Mouse (Mus musculus) heart, embryonic 15.5 days (tissue): ENCODE data around the gene Adarb1. TPM values are rescaled to one million over a fixed set of nuclear protein-coding genes. Genes with fewer than 3 reads are reported as not detected.

Source experiments
- ATAC-seq: fragments of 200-750 bp; cut with Nextera tagmentation; replicated peaks from 2 replicates; pipeline ENCODE4 v1.8.0; 2017; ENCODE audit warnings: low read depth, moderate TSS enrichment; ENCODE audit not compliant: insufficient number of reproducible peaks, insufficient read depth, low FRiP score
- H3K27ac ChIP-seq: fragments of 300-500 bp; sonication (generic); 2 replicates; pipeline ENCODE4 v1.5.1; 2015; ENCODE audit warnings: mild to moderate bottlenecking, inconsistent platforms
- H3K27me3 ChIP-seq: fragments of 300-500 bp; sonication (generic); 2 replicates; pipeline ENCODE4 v1.6.1; 2015; ENCODE audit warnings: inconsistent platforms
- H3K36me3 ChIP-seq: fragments of 300-500 bp; sonication (generic); 2 replicates; pipeline ENCODE4 v1.6.1; 2015; ENCODE audit warnings: mild to moderate bottlenecking, inconsistent platforms
- H3K4me1 ChIP-seq: fragments of 300-500 bp; sonication (generic); replicated peaks from 2 replicates; pipeline ENCODE4 v1.6.1; 2015; ENCODE audit warnings: inconsistent platforms
- H3K4me2 ChIP-seq: fragments of 300-500 bp; sonication (generic); 2 replicates; pipeline ENCODE4 v1.6.1; 2015; ENCODE audit warnings: inconsistent platforms, mild to moderate bottlenecking, moderate library complexity
- H3K4me3 ChIP-seq: fragments of 300-500 bp; sonication (generic); 2 replicates; pipeline ENCODE4 v1.5.1; 2015; ENCODE audit warnings: mild to moderate bottlenecking, inconsistent platforms
- H3K9ac ChIP-seq: fragments of 300-500 bp; sonication (generic); 2 replicates; pipeline ENCODE4 v1.6.1; 2015; ENCODE audit warnings: mild to moderate bottlenecking, inconsistent platforms
- H3K9me3 ChIP-seq: fragments of 300-500 bp; sonication (generic); replicated peaks from 2 replicates; pipeline ENCODE4 v1.6.1; 2016; ENCODE audit warnings: inconsistent platforms
- WGBS: fragments of 180-500 bp; shearing (Covaris S2); methylation state at CpG from one replicate; pipeline ENCODE4 v1.1.7; 2015; ENCODE audit warnings: mixed read lengths; 5-methylcytosine and 5-hydroxymethylcytosine counted together
- polyA plus RNA-seq: library from polyadenylated mRNA; unstranded; fragments of >200 nt; fragmentation: Nextera tagmentation; extraction: Ambion mirVana; gene quantifications from 2 replicates; pipeline ENCODE4 v1.2.1, GENCODE M21; 2015

Adarb1 gene
- polyA plus RNA-seq, 1 experiment from 2014 or later, result 14.0 TPM

DNA sequence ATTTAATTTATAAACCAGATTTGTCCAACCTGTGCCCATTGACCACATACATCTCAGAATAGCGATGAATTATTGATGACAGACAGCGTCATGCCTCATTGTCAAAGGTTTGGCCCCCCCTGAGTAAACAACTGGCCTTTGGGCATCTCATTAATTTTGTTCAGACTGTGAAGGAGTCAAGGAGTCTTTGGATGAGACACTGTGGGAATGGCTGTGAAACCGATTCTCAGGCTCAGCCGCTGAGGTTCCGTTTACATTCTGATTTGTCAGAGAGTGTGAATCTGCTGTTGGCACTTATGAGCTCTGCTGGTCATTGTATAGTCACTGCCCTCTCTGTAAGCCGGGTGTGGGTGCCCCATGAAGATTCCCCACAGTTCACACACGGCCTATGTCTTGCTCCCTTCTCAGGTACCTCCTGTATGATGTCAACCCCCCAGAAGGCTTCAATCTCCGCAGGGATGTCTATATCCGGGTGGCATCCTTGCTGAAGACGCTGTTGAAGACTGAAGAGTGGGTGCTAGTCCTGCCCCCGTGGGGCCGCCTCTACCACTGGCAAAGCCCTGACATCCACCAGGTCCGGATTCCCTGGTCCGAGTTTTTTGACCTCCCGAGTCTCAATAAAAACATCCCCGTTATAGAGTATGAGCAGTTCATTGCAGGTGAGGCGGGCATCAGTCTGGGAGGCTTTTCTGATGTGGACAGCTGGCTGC lies 157.7 kb downstream of the Adarb1 start:
- no peak for ATAC-seq
- H3K9me3 ChIP-seq, result no peaks in the 10 kb centered on the region
- no peaks in the 10 kb centered on the region for H3K27me3 ChIP-seq
- peak overlapping the region; percentile 1; the same call in 1 of the 2 replicates for H3K9ac ChIP-seq
- peak overlapping the region; percentile 69 for H3K4me3 ChIP-seq
- H3K27ac ChIP-seq, result no peak overlapping the region
- H3K4me2 ChIP-seq, result peak overlapping the region; percentile 73
- H3K36me3 ChIP-seq, result peaks cover 40% of the 10 kb centered on the region
- 82% methylated on average over 17 of the region's 17 CpGs for WGBS
- H3K4me1 ChIP-seq, result peaks cover 12% of the 10 kb centered on the region

DNA sequence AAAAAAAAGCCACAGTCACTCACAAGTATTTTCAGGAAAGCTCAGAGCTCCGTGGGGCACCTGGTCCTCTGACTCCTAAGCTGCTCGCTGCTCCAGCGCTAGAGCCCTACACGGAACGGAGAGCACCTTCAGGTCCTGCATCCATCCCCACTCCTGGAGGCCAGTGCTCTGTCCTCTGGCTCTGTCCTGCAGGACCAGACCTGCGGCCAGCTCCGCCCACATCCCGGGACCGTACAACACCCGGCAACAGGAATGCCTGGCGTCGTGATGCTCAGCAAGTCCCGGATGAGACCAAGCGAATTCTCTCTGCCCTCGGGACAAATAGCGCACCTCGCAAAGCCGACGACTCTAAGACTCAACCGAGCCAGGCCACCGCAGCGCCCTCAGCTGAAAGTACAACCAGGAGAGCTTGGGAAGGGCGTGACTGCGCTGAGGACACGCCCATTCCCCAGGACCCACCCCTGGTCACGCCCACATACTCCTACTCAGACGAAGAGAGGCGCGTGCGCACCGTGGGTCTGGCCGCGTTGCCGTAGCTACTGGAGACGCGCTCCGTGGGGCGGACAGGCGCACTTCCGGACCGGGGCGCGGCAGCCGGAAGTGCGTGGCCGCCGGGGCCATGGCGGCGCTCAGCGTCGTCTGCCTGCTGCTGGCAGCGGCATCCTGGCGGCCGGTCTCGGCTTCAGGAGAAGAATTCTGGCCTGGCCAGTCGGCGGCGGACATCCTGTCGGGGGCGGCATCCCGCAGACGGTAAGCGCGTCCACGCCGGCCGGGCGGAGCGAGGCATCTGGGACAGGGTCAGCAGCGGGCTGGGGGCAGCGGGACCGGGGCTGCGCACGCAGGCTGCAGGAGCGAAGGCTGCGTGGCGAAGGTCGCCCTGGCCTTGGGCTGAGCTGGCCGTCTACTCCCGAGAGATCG lies 159.1 kb downstream of the Adarb1 start, which contains the start of gene Pofut2:
Gene Pofut2 (plus strand): TSS at position 515 of the 918 bp plus-strand sequence.
- Histone ChIP-seq H3K9ac (peak within 1 kb of the TSS; percentile 81), H3K4me1 (peaks cover 12% of the 10 kb centered on the region), H3K27me3 (no peaks in the 10 kb centered on the region), H3K4me2 (peak within 1 kb of the TSS; percentile 73), H3K4me3 (peak within 1 kb of the TSS; percentile 69), H3K27ac (peak within 1 kb of the TSS; percentile 90), H3K36me3 (peaks cover 27% of the 10 kb centered on the region; the same call in 1 of the 2 replicates), H3K9me3 (no peaks in the 10 kb centered on the region)
- under 1% methylated on average over 81 of the region's 81 CpGs for WGBS
- peak; percentile 97 for ATAC-seq

DNA sequence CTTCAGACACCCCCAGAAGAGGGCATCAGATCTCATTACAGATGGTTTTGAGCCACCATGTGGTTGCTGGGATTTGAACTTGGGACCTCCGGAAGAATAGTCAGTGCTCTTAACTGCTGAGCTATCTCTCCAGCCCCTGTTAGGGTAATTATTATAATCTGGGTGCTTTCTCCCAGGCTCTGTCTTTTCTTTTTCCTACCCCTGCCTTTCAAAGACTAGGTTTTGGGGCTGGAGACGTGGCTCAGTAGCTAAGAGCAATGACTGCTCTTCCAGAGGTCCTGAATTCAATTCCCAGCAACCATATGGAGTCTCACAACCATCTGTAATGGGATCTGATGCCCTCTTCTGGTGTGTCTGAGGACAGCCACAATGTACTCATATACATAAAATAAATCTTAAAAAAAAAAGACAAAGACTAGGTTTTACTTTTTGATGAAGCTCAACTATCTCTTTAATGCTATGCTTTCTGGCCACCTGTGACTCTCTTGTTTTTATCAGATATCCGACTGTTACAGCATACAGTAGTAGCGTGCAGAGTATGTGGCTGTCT lies 160.0 kb downstream of the Adarb1 start:
- peak overlapping the region; percentile 58 for H3K9ac ChIP-seq

DNA sequence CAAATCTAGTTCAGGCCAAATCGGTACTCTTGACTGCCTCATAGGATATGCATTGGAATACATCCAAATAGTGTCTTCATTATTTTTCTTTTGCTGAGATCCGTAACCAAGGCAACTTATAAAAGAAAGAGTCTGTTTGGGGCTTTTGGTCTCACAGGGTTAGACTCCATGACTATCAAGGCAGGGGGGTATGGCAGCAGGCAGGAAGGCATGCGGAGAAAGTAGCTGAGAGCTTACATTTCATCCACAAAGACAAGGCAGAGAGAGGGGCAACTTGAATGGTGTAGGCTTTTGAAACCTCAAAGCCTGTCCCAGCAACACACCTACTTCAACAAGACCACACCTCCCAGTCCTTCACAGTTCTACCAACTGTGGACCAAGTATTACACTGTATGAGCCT lies 162.4 kb downstream of the Adarb1 start:
- no peak overlapping the region for H3K9ac ChIP-seq
- peaks cover 32% of the 10 kb centered on the region for H3K4me1 ChIP-seq
- H3K27ac ChIP-seq, result no peak overlapping the region
- ATAC-seq, result no peak
- no peaks in the 10 kb centered on the region for H3K36me3 ChIP-seq
- no peaks in the 10 kb centered on the region for H3K27me3 ChIP-seq
- no peak overlapping the region for H3K4me2 ChIP-seq
- no peaks in the 10 kb centered on the region for H3K9me3 ChIP-seq
- H3K4me3 ChIP-seq, result no peak overlapping the region
- WGBS, result 72% methylated on average over 3 of the region's 3 CpGs

More for the DNA sequence above, 160.0 kb downstream of the Adarb1 start:
- Histone ChIP-seq H3K9me3 (no peaks in the 10 kb centered on the region), H3K4me3 (peak overlapping the region; percentile 69), H3K4me1 (peaks cover 12% of the 10 kb centered on the region), H3K4me2 (peak overlapping the region; percentile 73), H3K36me3 (peaks cover 18% of the 10 kb centered on the region; the same call in 1 of the 2 replicates), H3K27ac (no peak overlapping the region), H3K27me3 (no peaks in the 10 kb centered on the region)
- no peak for ATAC-seq
- 57% methylated on average over 4 of the region's 4 CpGs for WGBS

DNA sequence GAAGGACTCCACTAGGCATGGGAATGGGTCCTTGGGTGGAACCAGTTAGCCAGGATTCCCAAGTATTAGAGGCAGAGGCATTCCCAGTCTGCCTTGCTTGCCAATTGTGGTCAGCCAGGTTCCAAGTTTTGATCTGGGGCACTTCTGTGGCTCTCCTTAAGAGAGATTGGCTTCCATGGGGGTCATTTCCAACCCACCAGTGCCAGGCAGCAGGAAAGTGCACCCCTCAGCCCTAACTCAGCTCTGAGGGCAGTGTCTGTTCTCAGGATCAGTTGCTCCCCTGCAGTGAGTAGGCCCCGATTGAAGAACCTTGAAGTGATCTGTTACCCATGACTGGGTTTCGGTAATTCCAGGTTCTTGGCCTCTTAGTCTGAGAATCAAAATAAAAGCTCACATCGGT lies 162.8 kb downstream of the Adarb1 start:
- no peak for ATAC-seq
- no peak overlapping the region for H3K27ac ChIP-seq
- no peaks in the 10 kb centered on the region for H3K9me3 ChIP-seq
- no peak overlapping the region for H3K4me2 ChIP-seq
- H3K4me3 ChIP-seq, result no peak overlapping the region
- no peaks in the 10 kb centered on the region for H3K27me3 ChIP-seq
- no peak overlapping the region for H3K9ac ChIP-seq
- H3K4me1 ChIP-seq, result peaks cover 30% of the 10 kb centered on the region
- WGBS, result 87% methylated on average over 3 of the region's 3 CpGs
- H3K36me3 ChIP-seq, result no peaks in the 10 kb centered on the region

DNA sequence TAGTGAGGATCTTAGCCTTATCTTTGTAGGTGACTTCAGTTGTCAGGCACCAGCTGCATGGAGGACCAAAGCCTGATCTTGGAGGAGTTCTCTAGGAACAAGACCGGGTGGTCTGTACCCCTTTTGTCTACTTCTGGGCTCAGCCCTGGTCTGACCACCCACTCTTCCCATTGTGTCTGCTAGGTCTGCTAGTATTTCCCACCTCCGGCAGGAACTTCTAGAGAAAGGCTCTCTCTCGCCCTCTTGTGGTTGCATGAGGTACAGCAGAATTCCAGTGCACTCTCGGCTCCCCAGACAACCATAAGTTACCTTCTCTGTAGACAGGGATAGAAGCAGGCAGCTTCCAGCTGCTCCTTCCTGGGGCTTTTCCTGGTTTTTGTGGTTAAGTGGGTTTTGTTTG lies 165.3 kb downstream of the Adarb1 start:
- no peak overlapping the region for H3K4me3 ChIP-seq
- no peaks in the 10 kb centered on the region for H3K27me3 ChIP-seq
- H3K27ac ChIP-seq, result peak overlapping the region; percentile 50; the same call in 1 of the 2 replicates
- H3K9ac ChIP-seq, result no peak overlapping the region
- H3K4me2 ChIP-seq, result peak overlapping the region; percentile 22; the same call in 1 of the 2 replicates
- peaks cover 23% of the 10 kb centered on the region for H3K4me1 ChIP-seq
- no peak; the same call in 1 of the 2 replicates for ATAC-seq
- H3K9me3 ChIP-seq, result no peaks in the 10 kb centered on the region
- no peaks in the 10 kb centered on the region for H3K36me3 ChIP-seq
- 4% methylated on average over 4 of the region's 4 CpGs for WGBS

DNA sequence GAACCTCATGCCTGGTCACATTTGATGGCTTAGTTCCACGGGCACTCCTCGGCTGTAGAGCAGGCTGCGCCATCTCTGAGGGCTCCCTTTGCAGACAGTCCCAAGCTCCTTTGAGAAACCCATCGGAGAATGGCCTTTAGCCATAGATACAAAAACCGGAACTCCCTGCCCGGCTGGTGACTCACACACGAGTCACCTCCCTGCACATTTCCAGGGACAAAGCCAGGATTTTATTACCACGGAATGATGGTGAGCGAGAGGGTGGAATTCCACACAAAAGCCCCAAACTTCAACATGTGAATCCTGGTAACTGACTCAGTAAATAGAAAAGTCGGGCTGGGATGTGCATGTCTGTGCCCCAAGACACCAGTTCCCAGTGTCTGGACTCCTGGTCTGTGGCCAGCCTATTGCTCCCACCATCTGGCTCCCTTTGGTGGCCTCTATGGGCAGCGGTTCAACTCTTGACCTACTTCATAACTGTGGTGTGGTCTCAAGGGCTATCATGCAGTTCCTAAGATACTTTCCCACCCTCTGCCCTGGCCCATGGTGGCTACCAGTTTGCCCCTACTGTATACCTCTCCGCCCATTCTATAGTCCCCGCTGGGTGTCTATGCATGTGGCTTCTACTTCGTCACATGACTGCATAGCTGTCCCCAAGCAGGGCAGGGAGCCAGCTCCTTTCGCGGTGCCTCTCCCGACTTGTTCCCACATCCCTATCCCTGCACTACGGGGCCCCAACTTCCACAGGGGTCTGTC lies 166.1 kb downstream of the Adarb1 start:
- Histone ChIP-seq H3K4me3 (peak overlapping the region; percentile 11; the same call in 1 of the 2 replicates), H3K9me3 (no peaks in the 10 kb centered on the region), H3K27me3 (no peaks in the 10 kb centered on the region), H3K36me3 (no peaks in the 10 kb centered on the region), H3K27ac (peak overlapping the region; percentile 50), H3K4me1 (peaks cover 23% of the 10 kb centered on the region), H3K9ac (no peak overlapping the region), H3K4me2 (peak overlapping the region; percentile 37)
- 43% methylated on average over 18 of the region's 18 CpGs for WGBS
- ATAC-seq, result peak; percentile 59

DNA sequence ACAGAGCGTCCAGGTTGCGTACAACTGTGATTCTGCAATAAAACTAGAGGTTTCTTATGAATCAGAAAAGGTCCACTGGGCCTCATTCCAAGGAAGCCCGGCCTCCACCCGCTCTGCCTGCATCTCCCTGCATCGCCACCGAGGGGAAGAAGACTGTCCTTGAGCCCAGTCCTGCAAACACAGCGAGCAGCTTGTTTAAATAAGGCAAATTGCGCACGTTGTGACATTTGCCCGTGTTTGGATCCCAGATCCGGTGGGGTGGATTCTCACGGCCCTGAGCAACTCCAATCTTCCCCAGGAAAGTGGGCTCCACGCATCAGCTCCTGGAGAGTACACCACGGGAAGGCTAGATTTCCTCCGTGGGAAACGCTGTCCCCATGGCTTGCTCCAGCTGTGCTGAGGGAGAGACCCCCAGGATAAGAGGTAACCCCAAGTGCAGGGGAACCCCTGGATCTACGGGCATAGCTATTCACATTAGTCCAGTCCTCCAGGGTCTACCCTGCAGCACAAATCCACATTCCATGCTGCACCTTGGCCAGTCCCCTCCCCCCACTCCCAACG lies 166.8 kb downstream of the Adarb1 start:
- WGBS, result 49% methylated on average over 18 of the region's 18 CpGs
- no peak for ATAC-seq
- H3K4me2 ChIP-seq, result peak overlapping the region; percentile 37
- no peaks in the 10 kb centered on the region for H3K36me3 ChIP-seq
- H3K4me3 ChIP-seq, result peak overlapping the region; percentile 11
- no peak overlapping the region for H3K9ac ChIP-seq
- no peaks in the 10 kb centered on the region for H3K27me3 ChIP-seq
- H3K9me3 ChIP-seq, result no peaks in the 10 kb centered on the region
- peak overlapping the region; percentile 50 for H3K27ac ChIP-seq
- H3K4me1 ChIP-seq, result peaks cover 23% of the 10 kb centered on the region

DNA sequence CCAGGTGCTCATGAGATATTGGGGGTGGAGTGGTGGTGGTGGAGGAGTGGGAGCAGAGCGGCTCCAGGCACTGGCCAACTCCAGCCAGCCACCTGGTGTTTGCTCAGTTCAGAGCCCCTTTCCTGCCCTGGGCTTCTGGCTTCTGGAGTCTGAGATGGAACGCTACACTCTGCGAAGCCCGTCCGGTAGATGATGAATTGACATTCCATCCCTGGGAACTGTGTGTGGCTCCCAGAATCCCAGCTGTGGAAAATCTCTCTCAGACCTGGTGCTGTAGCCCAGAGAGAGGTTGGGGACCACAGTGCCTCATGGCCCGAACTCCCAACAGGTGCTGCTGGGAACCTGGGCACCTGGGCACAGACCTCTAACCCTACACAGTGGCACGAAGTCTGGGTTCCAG lies 170.4 kb downstream of the Adarb1 start:
- H3K4me1 ChIP-seq, result peaks cover 23% of the 10 kb centered on the region
- WGBS, result 53% methylated on average over 7 of the region's 7 CpGs
- no peak overlapping the region for H3K27ac ChIP-seq
- H3K9ac ChIP-seq, result no peak overlapping the region
- no peak overlapping the region for H3K4me3 ChIP-seq
- no peaks in the 10 kb centered on the region for H3K36me3 ChIP-seq
- no peak overlapping the region for H3K4me2 ChIP-seq
- H3K9me3 ChIP-seq, result no peaks in the 10 kb centered on the region
- no peaks in the 10 kb centered on the region for H3K27me3 ChIP-seq
- no peak for ATAC-seq

DNA sequence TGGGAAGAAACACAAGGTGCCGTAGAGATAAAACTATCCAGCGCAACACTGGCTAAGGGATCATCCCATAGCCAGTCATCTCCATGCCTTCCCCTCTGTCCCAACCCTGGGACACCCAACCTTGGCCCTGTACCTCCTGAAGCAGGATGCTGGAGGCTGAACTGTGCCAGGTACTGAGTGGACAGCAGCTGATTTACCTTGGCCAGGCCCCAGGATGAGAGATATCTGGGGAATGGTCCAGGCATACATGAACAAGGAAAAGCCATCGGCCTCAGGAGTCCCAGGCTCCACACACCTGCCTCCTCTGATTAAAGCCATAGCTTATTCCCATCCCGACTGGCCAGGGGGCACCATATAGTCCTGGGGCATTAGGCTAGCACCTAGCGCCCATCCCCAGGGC lies 171.0 kb downstream of the Adarb1 start:
- Histone ChIP-seq H3K9me3 (no peaks in the 10 kb centered on the region), H3K9ac (no peak overlapping the region), H3K36me3 (no peaks in the 10 kb centered on the region), H3K4me3 (no peak overlapping the region), H3K27me3 (no peaks in the 10 kb centered on the region), H3K4me2 (no peak overlapping the region), H3K27ac (no peak overlapping the region), H3K4me1 (peaks cover 16% of the 10 kb centered on the region)
- WGBS, result 80% methylated on average over 5 of the region's 5 CpGs
- no peak for ATAC-seq
